Mouse (Mus musculus) midbrain, embryonic 11.5 days (tissue): Measurements from ENCODE around the gene Ptpn13. TPM values are rescaled to one million over a fixed set of nuclear protein-coding genes. Genes with fewer than 3 reads are reported as not detected.

Experiments
- ATAC-seq: fragments of 200-750 bp; cut with Nextera tagmentation; 2 replicates; pipeline ENCODE4 v1.8.0; 2017; ENCODE audit warnings: moderate TSS enrichment, moderate library complexity; ENCODE audit not compliant: low FRiP score
- DNase-seq: peaks from one replicate; pipeline ENCODE4 v3.0.0; 2015; ENCODE audit warnings: low spot score; ENCODE audit errors: missing footprints
- H3K27ac ChIP-seq: fragments of 300-500 bp; sonication (generic); 2 replicates; pipeline ENCODE4 v1.5.1; 2014; ENCODE audit warnings: low read depth, low read length
- H3K27me3 ChIP-seq: fragments of 300-500 bp; sonication (generic); 2 replicates; pipeline ENCODE4 v1.6.1; 2014; ENCODE audit warnings: mild to moderate bottlenecking, low read length, moderate library complexity, mixed read lengths; ENCODE audit not compliant: control insufficient read depth, insufficient read depth
- H3K36me3 ChIP-seq: fragments of 300-500 bp; sonication (generic); 2 replicates; pipeline ENCODE4 v1.6.1; 2014; ENCODE audit warnings: mild to moderate bottlenecking, low read length, moderate library complexity, mixed read lengths; ENCODE audit not compliant: control insufficient read depth, insufficient read depth
- H3K4me1 ChIP-seq: fragments of 300-500 bp; sonication (generic); 2 replicates; pipeline ENCODE4 v1.6.1; 2014; ENCODE audit warnings: low read length; ENCODE audit not compliant: control insufficient read depth, insufficient read depth
- H3K4me2 ChIP-seq: fragments of 300-500 bp; sonication (generic); 2 replicates; pipeline ENCODE4 v1.6.1; 2014; ENCODE audit warnings: mild to moderate bottlenecking, moderate library complexity
- H3K4me3 ChIP-seq: fragments of 300-500 bp; sonication (generic); 2 replicates; pipeline ENCODE4 v1.5.1; 2014; ENCODE audit warnings: low read depth, low read length
- H3K9ac ChIP-seq: fragments of 300-500 bp; sonication (generic); 2 replicates; pipeline ENCODE4 v1.6.1; 2014; ENCODE audit warnings: low read length
- H3K9me3 ChIP-seq: fragments of 300-500 bp; sonication (generic); 2 replicates; pipeline ENCODE4 v1.6.1; 2016; ENCODE audit warnings: low read length; ENCODE audit not compliant: control insufficient read depth
- WGBS: fragments of 180-500 bp; shearing (Covaris S2); extraction: QIAGEN DNeasy Blood & Tissue Kit; methylation state at CpG from one replicate; pipeline ENCODE4 v1.1.7; 2014; 5-methylcytosine and 5-hydroxymethylcytosine counted together
- polyA plus RNA-seq: library from polyadenylated mRNA; unstranded; fragments of >200 nt; fragmentation: Nextera tagmentation; extraction: Ambion mirVana; gene quantifications from 2 replicates; pipeline ENCODE4 v1.2.1, GENCODE M21; 2014

The Ptpn13 gene
- polyA plus RNA-seq, 1 experiment from 2014 or later, result 18.1 TPM

DNA sequence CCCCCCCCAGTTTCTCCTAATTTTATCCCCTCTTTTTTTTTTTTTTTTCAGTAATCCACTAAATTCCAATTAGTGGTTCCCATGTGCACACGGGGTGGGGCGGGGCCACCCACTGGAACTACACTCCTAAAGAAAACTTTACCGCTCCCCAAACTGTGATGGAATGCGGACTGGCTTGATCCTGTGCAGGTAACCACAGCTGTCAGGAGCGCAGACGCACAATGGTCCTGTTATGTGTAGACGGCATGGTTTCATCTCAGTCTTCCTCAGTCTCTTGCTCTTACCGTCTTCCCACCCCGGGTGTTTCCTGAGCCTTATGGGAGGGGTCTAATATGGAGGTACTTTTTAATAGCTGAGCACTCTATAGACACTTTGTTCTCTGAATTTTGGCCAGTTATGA lies 7.0 kb upstream of the Ptpn13 start:
- Histone ChIP-seq H3K4me1 (peaks cover 5% of the 10 kb centered on the region; the same call in 1 of the 2 replicates), H3K36me3 (no peaks in the 10 kb centered on the region), H3K27ac (no peak overlapping the region), H3K4me3 (no peak overlapping the region), H3K27me3 (peaks cover 2% of the 10 kb centered on the region; the same call in 1 of the 2 replicates), H3K4me2 (no peak overlapping the region), H3K9ac (no peak overlapping the region), H3K9me3 (no peaks in the 10 kb centered on the region)
- ATAC-seq, result no peak
- DNase-seq, result no peak
- 80% methylated on average over 9 of the region's 9 CpGs for WGBS

GRCm38 (mm10) chr5:103418886-103419285 lies 6.1 kb upstream of the Ptpn13 start:
- Histone ChIP-seq H3K9me3 (no peaks in the 10 kb centered on the region), H3K4me3 (no peak overlapping the region), H3K27me3 (peaks cover 2% of the 10 kb centered on the region; the same call in 1 of the 2 replicates), H3K36me3 (no peaks in the 10 kb centered on the region), H3K9ac (no peak overlapping the region), H3K4me2 (no peak overlapping the region), H3K4me1 (peaks cover 10% of the 10 kb centered on the region), H3K27ac (no peak overlapping the region)
- 46% methylated on average over 3 of the region's 3 CpGs for WGBS
- no peak for ATAC-seq
- peak; percentile 39 for DNase-seq

DNA sequence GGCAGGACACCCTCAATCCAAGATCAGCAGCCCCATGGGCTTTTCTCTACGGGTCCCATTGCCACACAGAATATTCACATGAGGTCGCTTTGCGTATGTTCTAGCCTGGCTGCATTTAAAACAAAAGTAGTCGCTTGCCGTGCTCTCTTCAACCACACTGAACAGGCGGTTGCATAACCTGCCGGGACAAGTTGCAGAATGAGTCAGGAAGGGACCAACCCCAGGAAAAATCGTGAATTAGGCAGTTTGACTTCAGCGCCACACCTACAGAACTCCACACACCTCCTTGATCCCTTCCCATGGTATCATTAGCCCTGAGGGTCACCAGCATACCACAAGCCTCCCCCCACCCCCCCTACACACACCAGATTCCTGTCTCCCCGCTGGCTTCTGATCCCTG lies 4.4 kb upstream of the Ptpn13 start:
- no peak overlapping the region for H3K4me3 ChIP-seq
- ATAC-seq, result no peak
- no peak overlapping the region for H3K27ac ChIP-seq
- H3K27me3 ChIP-seq, result peaks cover 2% of the 10 kb centered on the region; the same call in 1 of the 2 replicates
- H3K9me3 ChIP-seq, result no peaks in the 10 kb centered on the region
- H3K9ac ChIP-seq, result no peak overlapping the region
- H3K36me3 ChIP-seq, result no peaks in the 10 kb centered on the region
- no peak for DNase-seq
- H3K4me1 ChIP-seq, result peaks cover 17% of the 10 kb centered on the region
- H3K4me2 ChIP-seq, result no peak overlapping the region
- 40% methylated on average over 10 of the region's 10 CpGs for WGBS

- Histone ChIP-seq H3K27ac (no peak overlapping the region), H3K9ac (no peak overlapping the region), H3K9me3 (no peaks in the 10 kb centered on the region), H3K36me3 (no peaks in the 10 kb centered on the region), H3K4me2 (no peak overlapping the region), H3K4me1 (peaks cover 21% of the 10 kb centered on the region), H3K27me3 (peaks cover 2% of the 10 kb centered on the region; the same call in 1 of the 2 replicates), H3K4me3 (no peak overlapping the region)
- ATAC-seq (no peak), DNase-seq (no peak)
- WGBS, result 61% methylated on average over 6 of the region's 6 CpGs
These were observed 2.4 kb upstream of the Ptpn13 start for GRCm38 (mm10) chr5:103422609-103423008.

GRCm38 (mm10) chr5:103423305-103423926 lies 1.6 kb upstream of the Ptpn13 start:
- no peak for ATAC-seq
- H3K27ac ChIP-seq, result peak overlapping the region; percentile 55; the same call in 1 of the 2 replicates
- H3K4me3 ChIP-seq, result 0 out of 2 replicates have a peak overlapping the region, but pooled peaks have one; percentile 1
- DNase-seq, result peak; percentile 96
- H3K9me3 ChIP-seq, result no peaks in the 10 kb centered on the region
- peaks cover 23% of the 10 kb centered on the region for H3K4me1 ChIP-seq
- H3K4me2 ChIP-seq, result peak overlapping the region; percentile 54
- H3K27me3 ChIP-seq, result peaks cover 2% of the 10 kb centered on the region; the same call in 1 of the 2 replicates
- no peaks in the 10 kb centered on the region for H3K36me3 ChIP-seq
- 1% methylated on average over 6 of the region's 6 CpGs for WGBS
- no peak overlapping the region for H3K9ac ChIP-seq

- H3K9me3 ChIP-seq, result no peaks in the 10 kb centered on the region
- H3K27ac ChIP-seq, result peak overlapping the region; percentile 80; the same call in 1 of the 2 replicates
- WGBS, result 3% methylated on average over 5 of the region's 5 CpGs
- no peak for ATAC-seq
- peak overlapping the region; percentile 54 for H3K4me2 ChIP-seq
- no peaks in the 10 kb centered on the region for H3K36me3 ChIP-seq
- DNase-seq, result no peak
- no peak overlapping the region for H3K9ac ChIP-seq
- H3K27me3 ChIP-seq, result peaks cover 2% of the 10 kb centered on the region; the same call in 1 of the 2 replicates
- peak overlapping the region; percentile 60 for H3K4me3 ChIP-seq
- peaks cover 23% of the 10 kb centered on the region for H3K4me1 ChIP-seq
These were observed 1.1 kb upstream of the Ptpn13 start for GRCm38 (mm10) chr5:103423927-103424315.

DNA sequence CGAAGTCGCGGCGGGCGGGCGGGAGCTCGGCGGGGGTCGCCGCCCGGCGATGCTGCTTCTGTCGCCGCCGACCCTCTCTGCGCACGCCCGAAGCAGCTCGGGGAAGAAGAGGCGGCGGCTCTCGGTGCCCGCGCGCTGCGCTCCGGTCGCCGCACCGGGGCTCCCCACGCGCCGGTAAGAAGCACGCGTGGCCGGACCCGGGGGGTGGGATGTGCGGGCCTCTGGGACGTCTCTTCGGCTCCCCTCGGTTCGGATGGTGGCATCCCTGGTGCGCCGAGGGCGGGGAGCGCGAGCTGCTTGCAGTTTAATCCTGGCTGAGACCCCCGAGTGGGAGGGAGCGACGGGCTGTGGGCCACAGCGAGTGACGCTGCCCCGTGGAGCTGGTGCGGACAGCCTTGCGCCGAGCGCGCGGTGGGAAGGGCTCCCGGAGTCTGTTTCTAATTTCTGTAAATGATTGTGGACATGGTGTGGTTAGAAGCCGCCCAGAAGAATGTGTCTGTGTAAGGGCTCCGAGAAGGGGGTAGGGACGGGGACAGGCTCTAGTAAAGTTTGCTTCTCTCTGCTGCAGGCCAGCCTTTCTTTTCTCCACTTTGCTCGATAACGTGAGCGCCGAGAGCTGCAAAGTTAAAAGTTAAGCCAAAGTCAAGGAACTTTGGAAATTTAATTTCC lies 505 bp downstream of the Ptpn13 start:
- peak overlapping the region; percentile 54 for H3K4me2 ChIP-seq
- peak overlapping the region; percentile 79 for H3K27ac ChIP-seq
- peaks cover 23% of the 10 kb centered on the region for H3K4me1 ChIP-seq
- H3K9me3 ChIP-seq, result no peaks in the 10 kb centered on the region
- under 1% methylated on average over 54 of the region's 67 CpGs for WGBS
- DNase-seq (peak; percentile 95), ATAC-seq (peak; percentile 68; the same call in 1 of the 2 replicates)
- H3K36me3 ChIP-seq, result no peaks in the 10 kb centered on the region
- H3K9ac ChIP-seq, result peak overlapping the region; percentile 79
- peak overlapping the region; percentile 60 for H3K4me3 ChIP-seq
- no peaks in the 10 kb centered on the region; the same call in 1 of the 2 replicates for H3K27me3 ChIP-seq

DNA sequence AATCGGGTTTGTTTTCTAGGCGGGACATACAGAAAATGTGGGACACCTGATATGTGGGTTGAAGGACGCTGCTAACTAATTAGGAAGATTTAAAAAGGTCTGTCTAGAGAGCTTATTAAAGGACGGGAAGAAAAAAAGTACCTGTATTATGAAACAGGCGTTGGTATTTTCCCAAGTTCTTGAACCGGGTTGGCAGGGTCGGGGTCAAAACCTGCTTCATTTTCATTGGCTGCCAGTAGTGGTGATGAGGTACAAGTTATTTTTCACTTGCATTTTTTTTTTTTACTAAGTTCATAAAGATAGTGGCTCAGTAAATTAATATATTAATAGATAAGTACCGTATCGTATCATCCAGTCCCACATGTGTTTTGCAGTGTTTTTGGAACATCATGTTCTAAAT lies 1.3 kb downstream of the Ptpn13 start:
- no peaks in the 10 kb centered on the region; the same call in 1 of the 2 replicates for H3K27me3 ChIP-seq
- H3K4me1 ChIP-seq, result peaks cover 23% of the 10 kb centered on the region
- no peaks in the 10 kb centered on the region for H3K36me3 ChIP-seq
- no peak overlapping the region for H3K27ac ChIP-seq
- H3K9ac ChIP-seq, result peak overlapping the region; percentile 79; the same call in 1 of the 2 replicates
- 16% methylated on average over 9 of the region's 9 CpGs for WGBS
- DNase-seq (no peak), ATAC-seq (no peak)
- H3K4me3 ChIP-seq, result peak overlapping the region; percentile 60
- peak overlapping the region; percentile 54 for H3K4me2 ChIP-seq
- H3K9me3 ChIP-seq, result no peaks in the 10 kb centered on the region

DNA sequence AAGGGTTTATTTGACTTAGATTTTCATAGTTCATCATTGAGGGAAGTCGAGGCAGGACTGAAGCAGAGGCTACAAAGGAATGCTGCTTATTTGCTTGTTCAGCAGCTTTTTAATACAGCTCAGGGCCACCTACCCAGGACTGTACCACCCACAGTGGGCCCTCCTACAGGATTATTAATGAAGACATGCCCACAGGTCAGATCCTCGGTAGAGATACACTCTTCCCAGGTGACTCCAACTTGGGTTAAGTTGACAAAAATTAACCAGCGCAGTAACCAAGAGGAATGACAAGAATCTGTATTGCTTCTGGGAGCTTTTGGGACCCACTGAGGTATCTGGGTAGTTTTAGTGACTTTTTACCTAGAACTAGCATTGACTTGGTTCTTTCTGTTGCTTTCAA lies 6.0 kb downstream of the Ptpn13 start:
- ATAC-seq, result no peak
- H3K27ac ChIP-seq, result no peak overlapping the region
- 79% methylated on average over 3 of the region's 3 CpGs for WGBS

More for the DNA sequence above, 6.0 kb downstream of the Ptpn13 start:
- Histone ChIP-seq H3K4me1 (peaks cover 8% of the 10 kb centered on the region), H3K9ac (no peak overlapping the region), H3K4me2 (no peak overlapping the region), H3K9me3 (no peaks in the 10 kb centered on the region), H3K27me3 (no peaks in the 10 kb centered on the region), H3K36me3 (no peaks in the 10 kb centered on the region), H3K4me3 (no peak overlapping the region)
- no peak for DNase-seq
